Mouse (Mus musculus) CD4-positive, CD25-positive, alpha-beta regulatory T cell, adult 2 months (primary cell): ENCODE results near the gene Med21.

Experiments
- DNase-seq: peaks from one replicate; pipeline ENCODE4 v3.0.0-alpha.2; 2012; ENCODE audit warnings: low read depth, low spot score

Med21 gene

GRCm38 (mm10) chr6:146642276-146643183 lies at the start of gene Med21, which contains the start of gene Tm7sf3:
TSS of gene Med21 (plus strand) at chr6:146642547.
TSS of gene Tm7sf3 (minus strand) at chr6:146642824.
- DNase-seq, result peak; percentile 99

GRCm38 (mm10) chr6:146602601-146603000 lies 39.7 kb upstream of the Med21 start:
- no peak for DNase-seq

- DNase-seq, result no peak
These were observed 38.7 kb upstream of the Med21 start for GRCm38 (mm10) chr6:146603651-146604050.

DNA sequence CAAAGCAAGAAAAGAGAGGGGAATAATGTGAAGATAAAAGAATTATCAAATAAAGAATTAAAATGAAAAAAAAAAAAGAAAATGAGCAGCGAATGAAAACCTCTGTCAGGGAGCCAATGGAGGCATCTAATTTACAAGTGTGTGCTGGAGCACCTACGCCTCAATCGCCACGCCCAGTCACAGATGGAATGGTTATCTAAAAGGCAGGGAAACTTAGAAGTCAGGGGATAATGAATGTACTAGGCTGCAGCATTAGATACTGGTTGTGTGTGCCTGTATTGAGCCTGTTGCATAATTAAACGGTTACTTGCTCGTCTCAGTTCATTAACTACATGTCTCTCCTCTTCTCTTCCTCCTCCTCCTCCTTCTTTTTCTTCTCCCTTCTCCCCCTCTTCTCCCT lies 31.0 kb upstream of the Med21 start:
- no peak for DNase-seq

DNA sequence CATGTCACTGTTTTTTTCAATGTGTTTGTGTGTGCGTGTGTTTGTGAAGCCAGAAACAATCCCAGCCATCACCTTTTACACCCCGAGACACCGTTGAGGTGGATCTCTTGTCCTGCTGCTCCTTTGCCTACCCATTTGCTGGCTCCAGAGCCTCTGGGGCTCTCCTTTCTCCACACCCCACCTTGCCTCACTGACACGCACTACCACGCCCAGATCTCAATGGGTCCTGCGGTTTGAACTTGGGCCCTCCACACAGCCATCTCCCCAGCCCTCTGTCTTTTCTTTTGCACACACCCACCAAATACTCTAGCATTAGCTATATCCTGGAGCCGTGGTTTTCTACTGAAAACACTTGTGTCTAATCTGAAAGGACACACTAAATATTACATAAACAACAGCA lies 30.4 kb upstream of the Med21 start:
- DNase-seq, result no peak

DNA sequence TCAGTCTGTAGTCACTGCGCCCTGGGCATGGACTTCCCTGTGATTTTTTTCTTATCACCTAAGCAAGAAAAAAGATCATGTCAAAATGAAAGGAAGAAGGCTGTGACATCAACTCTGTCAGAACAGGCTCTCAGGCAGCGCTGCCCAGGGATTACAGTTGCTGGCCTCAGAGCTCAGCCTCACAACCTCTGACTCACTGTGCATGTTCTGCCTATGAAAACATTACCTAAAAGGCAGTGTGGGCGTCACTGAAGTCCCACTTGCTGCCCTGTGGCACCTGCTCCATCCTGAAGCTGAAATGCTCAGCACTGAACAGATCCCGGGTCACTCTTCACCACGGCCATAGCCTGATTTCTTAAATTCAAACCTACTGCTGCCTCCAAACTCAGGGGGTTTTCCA lies 29.6 kb upstream of the Med21 start:
- no peak for DNase-seq

DNA sequence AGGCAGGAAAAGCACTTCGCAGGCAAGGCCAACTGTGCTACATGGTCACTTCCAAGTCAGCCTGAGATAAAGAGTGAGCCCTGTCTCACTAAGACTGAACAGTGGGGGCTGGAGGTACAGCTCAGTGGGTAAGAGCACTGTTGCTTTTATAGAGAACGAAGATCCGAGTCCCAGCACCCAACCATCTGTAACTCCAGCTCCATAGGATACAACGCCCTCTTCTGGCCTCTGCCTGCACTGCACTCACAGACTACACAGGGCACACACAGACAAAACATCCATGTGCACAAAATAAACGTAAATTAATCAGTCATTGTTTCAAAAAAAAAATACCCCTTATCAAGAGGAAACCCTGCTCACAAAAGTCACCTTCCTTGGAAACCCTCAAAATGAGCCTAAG lies 28.4 kb upstream of the Med21 start:
- no peak for DNase-seq

- no peak for DNase-seq
These were observed 27.8 kb upstream of the Med21 start for GRCm38 (mm10) chr6:146614541-146614940.

DNA sequence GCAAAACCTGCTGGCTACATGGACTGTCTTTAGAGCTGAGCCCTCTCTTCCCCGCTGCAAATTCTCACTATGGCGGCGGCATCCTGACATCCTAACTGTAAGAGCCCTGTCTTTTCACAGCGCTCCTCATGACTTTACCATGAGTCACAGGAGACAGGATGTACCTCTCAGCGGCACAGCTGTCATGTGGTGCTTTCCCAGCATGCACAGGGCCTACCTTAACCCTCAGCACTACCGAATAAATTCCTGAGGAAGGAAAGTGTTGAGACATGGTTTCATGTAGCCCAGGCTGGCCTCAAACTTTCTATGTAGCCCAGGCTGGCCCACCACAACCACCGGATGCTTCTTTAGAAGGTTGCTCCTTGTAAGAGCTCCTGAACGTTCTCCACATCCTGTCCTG lies 26.5 kb upstream of the Med21 start:
- no peak for DNase-seq

DNA sequence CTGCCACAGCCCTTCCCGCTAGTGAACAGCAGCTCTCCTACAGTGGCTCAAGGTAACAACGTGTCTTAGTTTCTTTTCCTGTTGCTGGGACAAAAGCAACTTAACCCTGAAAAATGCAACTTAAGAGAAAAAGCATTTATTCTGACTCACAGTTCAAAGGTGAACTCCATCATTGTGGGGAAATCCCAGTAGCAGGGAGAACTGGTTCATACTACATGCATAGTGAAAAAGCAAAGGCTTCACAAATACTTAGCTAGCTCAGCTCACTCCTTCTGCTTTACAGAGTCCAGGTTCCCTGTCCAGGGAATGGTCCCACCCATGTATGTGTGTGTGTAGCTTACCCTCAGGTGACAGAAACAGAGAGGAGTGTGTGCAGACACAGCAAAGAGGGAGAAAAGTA lies 25.7 kb upstream of the Med21 start:
- DNase-seq, result no peak

DNA sequence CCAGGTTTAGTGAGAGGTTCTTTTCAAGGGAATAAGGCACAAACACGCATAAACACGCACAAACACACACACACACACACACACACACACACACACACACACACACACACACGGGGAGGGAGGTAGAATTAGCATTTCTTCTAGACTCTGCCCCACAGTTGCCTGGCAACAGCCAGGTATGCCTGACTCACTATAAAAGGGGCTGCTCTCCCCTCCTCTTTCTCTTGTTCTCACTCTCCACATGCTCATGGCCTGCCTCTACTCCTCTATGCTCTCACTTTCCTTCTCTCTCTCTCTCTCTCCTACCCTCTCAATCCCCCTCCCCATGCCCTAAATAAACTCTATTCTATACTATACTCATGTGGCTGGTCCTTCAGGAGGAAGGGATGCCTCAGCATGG lies 14.2 kb upstream of the Med21 start:
- DNase-seq, result no peak

DNA sequence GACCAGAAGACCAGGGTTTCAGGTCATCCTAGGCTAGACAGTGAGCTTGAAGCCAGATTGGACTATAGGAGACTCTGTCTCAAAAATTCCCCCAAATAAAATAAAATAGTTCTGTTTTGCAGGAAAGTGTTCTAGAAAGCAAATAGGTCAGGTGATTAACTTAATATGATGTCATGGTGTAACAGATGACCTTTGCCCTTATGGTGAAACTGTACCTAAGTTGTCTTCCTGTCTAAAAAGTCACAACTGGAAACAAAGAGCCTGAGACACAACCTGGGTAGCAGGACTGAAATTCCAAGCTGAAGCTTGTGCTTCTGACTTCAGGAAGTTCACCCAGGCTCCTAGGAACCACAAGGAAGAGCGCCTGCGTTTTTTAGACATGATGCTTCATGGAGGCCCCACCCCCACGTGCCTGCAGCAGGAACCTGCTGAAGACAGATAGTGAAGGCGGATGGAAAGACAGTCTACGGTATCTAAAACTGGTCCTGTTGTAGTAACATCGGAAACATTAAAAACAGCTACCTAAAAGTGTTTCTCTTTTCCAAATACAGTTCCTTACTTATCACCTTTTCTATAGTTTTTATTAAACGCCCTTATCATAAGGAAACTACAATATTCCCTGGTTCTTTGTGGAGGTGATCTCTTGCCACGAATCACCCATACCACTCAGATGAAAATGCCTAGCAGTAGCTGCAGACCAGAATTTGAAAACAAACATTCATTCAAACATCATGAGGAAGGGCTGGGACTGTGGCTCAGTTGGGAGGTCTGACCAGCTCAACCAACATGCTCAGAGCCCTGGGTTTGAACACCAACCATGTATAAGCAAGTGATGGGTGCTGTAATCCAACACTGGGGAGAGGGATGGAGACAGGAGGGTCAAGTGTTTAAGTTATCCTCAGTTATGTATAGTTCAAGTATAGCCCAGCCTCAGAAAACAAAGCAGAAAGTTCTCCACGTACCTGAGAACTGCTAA lies 12.3 kb upstream of the Med21 start:
- no peak for DNase-seq

DNA sequence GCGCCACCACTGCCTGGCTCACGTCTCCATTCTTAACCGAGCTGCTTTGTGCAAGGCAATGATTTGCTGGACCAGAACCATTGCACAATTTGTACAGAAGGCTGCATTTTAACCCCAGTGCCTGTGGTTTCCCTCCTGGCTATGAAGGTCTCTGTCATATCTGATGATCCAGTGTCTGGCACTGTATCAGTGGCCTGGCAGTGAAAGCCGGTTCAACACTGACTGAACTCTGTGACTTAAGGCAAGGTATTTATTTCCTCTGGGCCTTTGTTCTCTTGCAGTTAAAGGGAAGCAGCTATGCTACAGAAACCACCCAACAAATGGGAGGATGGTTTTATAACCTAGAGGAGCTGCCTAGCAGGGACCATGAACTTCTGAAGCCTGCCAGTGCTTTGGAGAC lies 11.4 kb upstream of the Med21 start:
- DNase-seq, result no peak

GRCm38 (mm10) chr6:146631847-146632246 lies 10.5 kb upstream of the Med21 start:
- no peak for DNase-seq

- DNase-seq, result no peak
These were observed 9.9 kb upstream of the Med21 start for GRCm38 (mm10) chr6:146632403-146632802.

DNA sequence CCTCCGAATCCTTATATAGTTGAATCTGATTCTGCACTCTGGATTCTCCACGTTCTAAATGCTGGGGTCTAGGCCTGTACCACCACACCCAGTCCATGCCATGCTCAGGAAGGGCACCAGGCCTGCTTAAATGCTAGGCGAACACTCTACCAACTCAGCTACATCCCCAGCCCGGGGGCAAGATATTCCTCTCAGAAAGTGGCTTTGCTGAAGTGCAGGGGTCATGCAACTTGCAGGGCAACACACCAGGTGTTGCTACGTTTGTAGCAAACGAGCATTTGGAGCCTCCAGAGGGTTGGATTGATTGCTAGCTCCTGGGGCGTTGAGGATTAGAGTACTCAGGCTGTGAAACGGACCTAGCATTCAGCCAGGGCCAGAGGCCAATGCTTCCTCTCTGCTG lies 9.2 kb upstream of the Med21 start:
- DNase-seq, result no peak

GRCm38 (mm10) chr6:146633629-146634014 lies 8.7 kb upstream of the Med21 start:
- DNase-seq, result no peak

DNA sequence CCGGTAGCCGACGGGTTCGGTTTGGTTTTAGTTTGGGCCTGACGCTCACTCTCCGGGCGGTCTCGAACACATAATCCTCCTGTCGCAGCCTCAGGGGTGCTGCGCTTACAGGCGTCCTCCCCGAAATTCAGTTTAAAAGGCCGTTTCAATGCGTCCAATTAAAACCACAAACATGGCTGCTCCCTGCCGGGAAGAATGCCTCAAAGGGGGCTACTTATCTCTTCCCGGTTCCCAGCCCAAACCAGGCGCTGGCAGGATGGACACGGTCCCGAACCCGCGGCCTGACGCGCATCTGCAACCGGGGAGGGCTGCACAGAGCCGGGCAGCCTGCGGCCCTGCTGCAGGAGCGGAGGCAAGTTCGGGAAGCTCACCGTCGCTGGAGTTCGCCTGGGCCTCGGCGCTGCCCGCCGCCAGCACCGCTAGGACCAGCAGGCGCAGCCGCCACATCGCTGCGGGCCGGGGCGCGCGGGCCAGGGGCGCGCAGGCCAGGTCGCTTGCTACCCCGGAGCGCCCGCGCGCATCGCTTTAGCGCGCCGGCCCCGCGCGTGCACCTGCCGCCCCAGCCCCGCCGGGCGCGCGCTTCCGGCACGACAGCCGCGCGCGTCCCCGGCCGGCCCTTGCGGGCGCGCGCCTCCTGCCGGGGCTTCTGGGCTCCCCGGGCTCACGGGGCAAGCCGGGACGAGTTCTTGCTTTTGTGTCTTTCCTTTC lies 8.2 kb upstream of the Med21 start:
- DNase-seq, result peak; percentile 92

DNA sequence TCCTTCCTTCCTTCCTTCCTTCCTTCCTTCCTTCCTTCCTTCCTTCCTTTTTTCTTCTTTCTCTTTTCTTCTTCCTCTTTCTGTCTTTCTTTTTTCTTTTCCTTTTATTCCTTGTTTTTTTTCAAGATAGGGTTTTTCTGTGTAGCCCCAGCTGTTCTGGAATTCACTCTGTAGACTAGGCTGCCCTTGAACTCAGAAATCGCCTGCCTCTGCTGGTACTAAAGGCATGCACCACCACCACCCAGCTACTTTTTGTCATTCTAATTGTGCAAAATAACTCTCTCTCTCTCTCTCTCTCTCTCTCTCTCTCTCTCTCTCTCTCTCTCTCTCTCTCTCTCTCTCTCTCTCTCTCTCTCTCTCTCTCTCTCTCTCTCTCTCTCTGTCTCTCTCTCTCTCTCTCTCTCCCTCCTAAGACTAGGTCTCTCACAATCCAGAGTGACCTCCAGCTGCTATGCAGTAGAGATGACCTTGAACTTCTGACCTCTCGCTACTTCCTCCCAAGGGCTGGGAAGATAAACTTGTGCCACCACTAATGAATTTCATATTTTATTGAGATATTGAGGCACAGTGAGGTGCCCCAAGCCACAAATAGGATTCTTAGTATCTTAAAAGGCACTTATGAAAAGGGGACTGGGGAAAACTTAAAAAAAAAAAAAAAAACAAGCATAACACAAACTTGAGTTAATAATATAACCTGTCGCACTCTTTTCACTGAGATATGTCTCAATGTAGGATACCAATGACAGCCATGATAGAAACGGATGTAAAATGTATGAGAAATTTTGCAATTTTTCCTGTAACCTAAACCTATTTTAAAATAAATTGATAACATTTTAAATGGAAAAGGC lies 7.4 kb upstream of the Med21 start:
- DNase-seq, result peak; percentile 39

DNA sequence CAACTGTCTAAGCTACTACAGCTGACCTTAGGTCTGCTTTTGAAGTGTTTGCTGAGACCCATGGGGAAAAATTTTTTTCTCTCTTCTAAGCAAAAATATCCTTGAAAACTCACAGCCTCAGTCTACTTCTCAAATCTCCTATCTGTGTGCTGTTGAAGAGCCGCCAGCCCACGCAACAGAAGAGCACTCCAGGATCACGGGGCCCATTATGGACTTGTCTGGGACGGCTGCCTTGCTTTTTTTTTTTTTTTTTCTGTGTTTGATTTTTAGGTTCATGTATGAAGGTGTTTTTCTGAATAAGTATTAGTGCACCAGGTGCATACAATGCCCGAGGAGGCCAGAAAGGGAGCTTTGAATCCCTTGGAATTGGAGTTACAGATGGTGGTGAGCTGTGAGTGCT lies 5.9 kb upstream of the Med21 start:
- no peak for DNase-seq
